Mouse (Mus musculus): ENCODE measurements around the gene Kazn. TPM values are rescaled to one million over a fixed set of nuclear protein-coding genes. Genes with fewer than 3 reads are reported as not detected.

Gene Kazn
- polyA plus RNA-seq, 1 experiment from 2014 or later, result 17.9 TPM

GRCm38 (mm10) chr4:142060455-142061378 lies 178.5 kb downstream of the Kazn start:
- no peak overlapping the region for H3K27ac ChIP-seq (ENCODE audit: low read depth, low read length)
- no peaks in the 10 kb centered on the region for H3K27me3 ChIP-seq (ENCODE audit: control insufficient read depth, insufficient read depth, low read length)
- no peak overlapping the region for H3K4me3 ChIP-seq (ENCODE audit: low read depth, low read length)
- no peaks in the 10 kb centered on the region for H3K9me3 ChIP-seq (ENCODE audit: control insufficient read depth, low read length)
- H3K4me1 ChIP-seq (ENCODE audit: control insufficient read depth, insufficient read depth, low read length), result no peaks in the 10 kb centered on the region
- no peak overlapping the region for H3K9ac ChIP-seq (replicated peaks; ENCODE audit: low read depth, low read length)
- WGBS, result 30% methylated on average over 18 of the region's 18 CpGs
- ATAC-seq (ENCODE audit: low read depth), result no peak
- no peaks in the 10 kb centered on the region for H3K36me3 ChIP-seq (ENCODE audit: control insufficient read depth, insufficient read depth, low read length)
- H3K4me2 ChIP-seq (ENCODE audit: low read depth, low read length), result no peak overlapping the region

- no peaks in the 10 kb centered on the region for H3K36me3 ChIP-seq (ENCODE audit: control insufficient read depth, insufficient read depth, low read length)
- no peak overlapping the region for H3K27ac ChIP-seq (ENCODE audit: low read depth, low read length)
- no peak overlapping the region for H3K9ac ChIP-seq (replicated peaks; ENCODE audit: low read depth, low read length)
- H3K9me3 ChIP-seq (ENCODE audit: control insufficient read depth, low read length), result no peaks in the 10 kb centered on the region
- no peaks in the 10 kb centered on the region for H3K4me1 ChIP-seq (ENCODE audit: control insufficient read depth, insufficient read depth, low read length)
- H3K27me3 ChIP-seq (ENCODE audit: control insufficient read depth, insufficient read depth, low read length), result no peaks in the 10 kb centered on the region
- no peak overlapping the region for H3K4me2 ChIP-seq (ENCODE audit: low read depth, low read length)
- ATAC-seq (ENCODE audit: low read depth), result no peak
- WGBS, result 87% methylated on average over 8 of the region's 8 CpGs
- H3K4me3 ChIP-seq (ENCODE audit: low read depth, low read length), result no peak overlapping the region
These were observed 179.4 kb downstream of the Kazn start for GRCm38 (mm10) chr4:142059841-142060193.

- Histone ChIP-seq H3K4me1 (ENCODE audit: control insufficient read depth, insufficient read depth, low read length) (no peaks in the 10 kb centered on the region), H3K36me3 (ENCODE audit: control insufficient read depth, insufficient read depth, low read length) (no peaks in the 10 kb centered on the region), H3K27ac (ENCODE audit: low read depth, low read length) (no peak overlapping the region), H3K4me3 (ENCODE audit: low read depth, low read length) (no peak overlapping the region), H3K4me2 (ENCODE audit: low read depth, low read length) (no peak overlapping the region), H3K9me3 (ENCODE audit: control insufficient read depth, low read length) (no peaks in the 10 kb centered on the region), H3K9ac (replicated peaks; ENCODE audit: low read depth, low read length) (no peak overlapping the region), H3K27me3 (ENCODE audit: control insufficient read depth, insufficient read depth, low read length) (no peaks in the 10 kb centered on the region)
- ATAC-seq (ENCODE audit: low read depth), result no peak
- 79% methylated on average over 13 of the region's 13 CpGs for WGBS
These were observed 179.9 kb downstream of the Kazn start for GRCm38 (mm10) chr4:142059113-142059840.

- no peaks in the 10 kb centered on the region for H3K9me3 ChIP-seq (ENCODE audit: control insufficient read depth, low read length)
- 80% methylated on average over 22 of the region's 22 CpGs for WGBS
- no peak overlapping the region for H3K9ac ChIP-seq (replicated peaks; ENCODE audit: low read depth, low read length)
- H3K27ac ChIP-seq (ENCODE audit: low read depth, low read length), result no peak overlapping the region
- ATAC-seq (ENCODE audit: low read depth), result 0 out of 2 replicates have a peak, but pooled peaks have one; percentile 44
- H3K27me3 ChIP-seq (ENCODE audit: control insufficient read depth, insufficient read depth, low read length), result no peaks in the 10 kb centered on the region
- H3K36me3 ChIP-seq (ENCODE audit: control insufficient read depth, insufficient read depth, low read length), result no peaks in the 10 kb centered on the region
- no peak overlapping the region for H3K4me2 ChIP-seq (ENCODE audit: low read depth, low read length)
- no peak overlapping the region for H3K4me3 ChIP-seq (ENCODE audit: low read depth, low read length)
- no peaks in the 10 kb centered on the region for H3K4me1 ChIP-seq (ENCODE audit: control insufficient read depth, insufficient read depth, low read length)
These were observed 181.5 kb downstream of the Kazn start for GRCm38 (mm10) chr4:142057529-142058216.

GRCm38 (mm10) chr4:142055600-142055999 lies 183.6 kb downstream of the Kazn start:
- Histone ChIP-seq H3K4me1 (ENCODE audit: control insufficient read depth, insufficient read depth, low read length) (no peaks in the 10 kb centered on the region), H3K27ac (ENCODE audit: low read depth, low read length) (no peak overlapping the region), H3K4me3 (ENCODE audit: low read depth, low read length) (no peak overlapping the region), H3K9ac (replicated peaks; ENCODE audit: low read depth, low read length) (no peak overlapping the region), H3K9me3 (ENCODE audit: control insufficient read depth, low read length) (no peaks in the 10 kb centered on the region), H3K4me2 (ENCODE audit: low read depth, low read length) (no peak overlapping the region), H3K36me3 (ENCODE audit: control insufficient read depth, insufficient read depth, low read length) (no peaks in the 10 kb centered on the region), H3K27me3 (ENCODE audit: control insufficient read depth, insufficient read depth, low read length) (no peaks in the 10 kb centered on the region)
- ATAC-seq (ENCODE audit: low read depth), result no peak
- WGBS, result 84% methylated on average over 8 of the region's 8 CpGs

- 90% methylated on average over 11 of the region's 11 CpGs for WGBS
- no peak for ATAC-seq (ENCODE audit: low read depth)
- no peak overlapping the region for H3K9ac ChIP-seq (replicated peaks; ENCODE audit: low read depth, low read length)
These were observed 184.6 kb downstream of the Kazn start for GRCm38 (mm10) chr4:142054580-142054979.

GRCm38 (mm10) chr4:142053661-142054448 lies 185.3 kb downstream of the Kazn start:
- no peaks in the 10 kb centered on the region for H3K36me3 ChIP-seq (ENCODE audit: control insufficient read depth, insufficient read depth, low read length)
- H3K9ac ChIP-seq (replicated peaks; ENCODE audit: low read depth, low read length), result no peak overlapping the region
- H3K4me2 ChIP-seq (ENCODE audit: low read depth, low read length), result no peak overlapping the region
- WGBS, result 68% methylated on average over 9 of the region's 9 CpGs
- no peak for ATAC-seq (ENCODE audit: low read depth)
- H3K27me3 ChIP-seq (ENCODE audit: control insufficient read depth, insufficient read depth, low read length), result no peaks in the 10 kb centered on the region
- no peaks in the 10 kb centered on the region for H3K9me3 ChIP-seq (ENCODE audit: control insufficient read depth, low read length)
- no peak overlapping the region for H3K27ac ChIP-seq (ENCODE audit: low read depth, low read length)
- H3K4me1 ChIP-seq (ENCODE audit: control insufficient read depth, insufficient read depth, low read length), result no peaks in the 10 kb centered on the region
- H3K4me3 ChIP-seq (ENCODE audit: low read depth, low read length), result no peak overlapping the region

More at GRCm38 (mm10) chr4:142054580-142054979, 184.6 kb downstream of the Kazn start:
- no peak overlapping the region for H3K4me2 ChIP-seq (ENCODE audit: low read depth, low read length)
- no peaks in the 10 kb centered on the region for H3K9me3 ChIP-seq (ENCODE audit: control insufficient read depth, low read length)
- H3K4me3 ChIP-seq (ENCODE audit: low read depth, low read length), result no peak overlapping the region
- no peaks in the 10 kb centered on the region for H3K27me3 ChIP-seq (ENCODE audit: control insufficient read depth, insufficient read depth, low read length)
- H3K36me3 ChIP-seq (ENCODE audit: control insufficient read depth, insufficient read depth, low read length), result no peaks in the 10 kb centered on the region
- H3K27ac ChIP-seq (ENCODE audit: low read depth, low read length), result no peak overlapping the region
- no peaks in the 10 kb centered on the region for H3K4me1 ChIP-seq (ENCODE audit: control insufficient read depth, insufficient read depth, low read length)

GRCm38 (mm10) chr4:142053261-142053660 lies 185.9 kb downstream of the Kazn start:
- no peak overlapping the region for H3K4me3 ChIP-seq (ENCODE audit: low read depth, low read length)
- ATAC-seq (ENCODE audit: low read depth), result no peak
- WGBS, result 70% methylated on average over 4 of the region's 4 CpGs

More at GRCm38 (mm10) chr4:142053261-142053660, 185.9 kb downstream of the Kazn start:
- Histone ChIP-seq H3K27me3 (ENCODE audit: control insufficient read depth, insufficient read depth, low read length) (no peaks in the 10 kb centered on the region), H3K36me3 (ENCODE audit: control insufficient read depth, insufficient read depth, low read length) (no peaks in the 10 kb centered on the region), H3K27ac (ENCODE audit: low read depth, low read length) (no peak overlapping the region), H3K9ac (replicated peaks; ENCODE audit: low read depth, low read length) (no peak overlapping the region), H3K4me2 (ENCODE audit: low read depth, low read length) (no peak overlapping the region), H3K4me1 (ENCODE audit: control insufficient read depth, insufficient read depth, low read length) (no peaks in the 10 kb centered on the region), H3K9me3 (ENCODE audit: control insufficient read depth, low read length) (no peaks in the 10 kb centered on the region)

Measured in neural tube, embryonic 14.5 days (tissue).